Comparison of ENCODE assay signal across 8 mouse cellular contexts in genomic region chr9:48760449-48761174, GRCm38 (mm10).
DNase-seq lines count a peak whose midpoint lies in the region; ATAC-seq lines count a peak whose summit lies in the region.

No protein-coding gene starts in this region.

- no peaks in the 10 kb centered on the region for H3K36me3 ChIP-seq in lung, embryonic 16.5 days (ENCODE audit: control insufficient read depth, insufficient read depth, low read length)

- peak; percentile 33 for DNase-seq in 3T3-L1 (ENCODE audit: low read depth, low spot score)
- peak; percentile 92 for DNase-seq in brain, adult 2 months (ENCODE audit: low read depth, low spot score)
- DNase-seq in heart, postnatal 25 days (ENCODE audit: low spot score), result peak; percentile 55
- peak; percentile 75 to 89 for DNase-seq in layer of hippocampus, adult 18-20 months (ENCODE audit: low spot score in 2 of 2)
- DNase-seq in right cerebral cortex, postnatal 25 days, result peak; percentile 58
- DNase-seq in urinary bladder, adult 18-20 months (ENCODE audit: low spot score in 2 of 2), result no peak

- H3K4me1 ChIP-seq in lung, embryonic 16.5 days (replicated peaks; ENCODE audit: control insufficient read depth, insufficient read depth, low read length), result peaks cover 45% of the 10 kb centered on the region

- intact Hi-C loops in heart, postnatal 25 days (cut with DNase I), result no loop called here

- 5% methylated on average over 13 of the region's 13 CpGs for WGBS in lung, embryonic 16.5 days

- peak overlapping the region; percentile 32; the same call in 1 of the 2 replicates for H3K9ac ChIP-seq in lung, embryonic 16.5 days (ENCODE audit: low read length)

- no peaks in the 10 kb centered on the region; the same call in 1 of the 2 replicates for H3K27me3 ChIP-seq in lung, embryonic 16.5 days (ENCODE audit: control insufficient read depth, insufficient read depth, low read depth, low read length)

- no peaks in the 10 kb centered on the region for H3K9me3 ChIP-seq in lung, embryonic 16.5 days (ENCODE audit: control insufficient read depth, low read length)

- H3K4me2 ChIP-seq in lung, embryonic 16.5 days (ENCODE audit: low read depth, low read length), result peak overlapping the region; percentile 27; the same call in 1 of the 2 replicates

- ATAC-seq in frontal cortex, adult (ENCODE audit: low TSS enrichment), result peak; percentile 39
- peak; percentile 96 for ATAC-seq in lung, embryonic 16.5 days (ENCODE audit: low read depth)

- H3K27ac ChIP-seq in lung, embryonic 16.5 days (ENCODE audit: low read length), result peak overlapping the region; percentile 90

- no peak overlapping the region for H3K4me3 ChIP-seq in lung, embryonic 16.5 days (ENCODE audit: low read length)

Comparison
In these comparisons a context has a peak if more than half of its experiments do, and no peak if none do; other contexts are left out.
1. DNase-seq: peak in 3T3-L1 (single experiment), brain, adult 2 months (single experiment), heart, postnatal 25 days (single experiment), layer of hippocampus, adult 18-20 months (2 of 2) and right cerebral cortex, postnatal 25 days (single experiment); none in urinary bladder, adult 18-20 months (0 of 2).